Mouse (Mus musculus) kidney, postnatal 4 days (tissue): ENCODE measurements at regions not wholly inside any gene's neighbourhood (a gene's known extent, or its start where the extent isn't known, plus 50 kb on each side); places are given as distances from the start of the nearest gene placed in this dataset.

Experiments
- DNase-seq, 2 experiments: peaks; one replicate each; pipeline ENCODE4 v3.0.0; 2021; ENCODE audit warnings: mixed read lengths in 2 of 2

DNA sequence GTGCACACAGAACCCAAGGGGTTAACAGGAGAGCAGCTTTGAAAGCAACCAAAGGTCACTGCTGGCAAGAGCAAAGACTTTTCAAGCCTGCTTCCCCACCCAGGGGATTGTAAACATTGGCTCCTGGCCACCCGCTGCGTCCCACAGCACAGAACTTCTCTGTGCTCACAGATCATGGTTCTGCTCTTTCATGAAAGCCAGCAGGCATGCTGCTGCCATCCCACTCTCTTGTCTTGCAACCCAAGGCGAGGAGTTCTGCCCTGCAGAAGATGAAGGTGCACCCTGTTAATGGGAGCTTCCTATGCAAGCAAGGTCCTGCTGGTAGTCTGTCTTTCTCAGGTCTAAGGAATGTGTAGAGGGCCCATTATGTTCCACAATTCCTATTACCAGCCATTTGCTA lies 95.8 kb downstream of the AU018091 start:
- DNase-seq, result peak; percentile 1 to 10
